Mouse (Mus musculus) CH12.LX (cell line): Measurements from ENCODE around the gene Rpl38. TPM values are rescaled to one million over a fixed set of nuclear protein-coding genes. Genes with fewer than 3 reads are reported as not detected.
"Not testable (repeated sequence)": the region's sequence is repeated elsewhere in the genome, so short reads cannot be mapped to it uniquely, and the experiment has no call there.

Experiments
- DNase-seq: peaks from one replicate; pipeline ENCODE4 v3.0.0-alpha.2; 2013; ENCODE audit errors: extremely low read depth
- H3K27ac ChIP-seq: 2 replicates; pipeline ENCODE4 v1.5.1; 2012; ENCODE audit warnings: low read depth, mild to moderate bottlenecking, control low read depth, moderate library complexity; ENCODE audit not compliant: insufficient read depth
- H3K27me3 ChIP-seq: replicated peaks from 2 replicates; pipeline ENCODE3; 2012; ENCODE audit warnings: inconsistent platforms
- H3K36me3 ChIP-seq, 2 experiments: replicated peaks in 1 of 2; 2 replicates each; pipeline versions ENCODE3 to v1.6.1; 2012; ENCODE audit warnings: inconsistent platforms in 1 of 2, low read length in 1 of 2, mild to moderate bottlenecking in 1 of 2, mixed read lengths in 1 of 2, moderate library complexity in 1 of 2; ENCODE audit not compliant: control insufficient read depth in 1 of 2, insufficient read depth in 1 of 2
- H3K4me1 ChIP-seq, 2 experiments: 2 replicates each; pipeline ENCODE4 v1.6.1; 2012; ENCODE audit warnings: inconsistent platforms in 1 of 2, moderate library complexity in 1 of 2; ENCODE audit not compliant: insufficient read depth in 2 of 2, control insufficient read depth in 1 of 2
- H3K4me2 ChIP-seq: 2 replicates; pipeline ENCODE4 v1.6.1; 2012; ENCODE audit warnings: low read depth, mild to moderate bottlenecking, control low read depth; ENCODE audit not compliant: poor library complexity, insufficient read depth, severe bottlenecking
- H3K4me3 ChIP-seq, 3 experiments: fragments of 150-350 bp in 1 of 3; sonication (generic) in 1 of 3; replicated peaks in 1 of 3; 2 replicates each; pipeline versions ENCODE3 to v1.5.1; 2011 to 2012; ENCODE audit warnings: low read depth in 2 of 3, low read length in 2 of 3, mild to moderate bottlenecking in 2 of 3, moderate library complexity in 2 of 3, control low read depth in 1 of 3, improper control_type of control experiment in 1 of 3, inconsistent platforms in 1 of 3, mixed read lengths in 1 of 3; ENCODE audit not compliant: poor library complexity in 1 of 3
- H3K79me2 ChIP-seq: replicated peaks from 2 replicates; pipeline ENCODE4 v1.6.1; 2012; ENCODE audit warnings: mild to moderate bottlenecking, moderate library complexity; ENCODE audit not compliant: control insufficient read depth, poor library complexity, insufficient read depth, severe bottlenecking; ENCODE audit errors: extremely low read depth
- H3K9ac ChIP-seq: 2 replicates; pipeline ENCODE4 v1.6.1; 2012; ENCODE audit warnings: low read depth, mild to moderate bottlenecking, control low read depth, moderate library complexity; ENCODE audit not compliant: insufficient read depth
- H3K9me3 ChIP-seq: replicated peaks from 2 replicates; pipeline ENCODE3; 2012; ENCODE audit warnings: low read length, inconsistent platforms, mixed read lengths
- BHLHE40 ChIP-seq: IDR thresholded peaks from 2 replicates; pipeline ENCODE4 v1.6.1; 2011; ENCODE audit warnings: mild to moderate bottlenecking, low read depth, low read length, improper control_type of control experiment
- CHD1 ChIP-seq: IDR thresholded peaks from 2 replicates; pipeline ENCODE4 v1.6.1; 2012; ENCODE audit warnings: low read depth, low read length, improper control_type of control experiment, inconsistent platforms
- CTCF ChIP-seq, 2 experiments: IDR thresholded peaks in 1 of 2; conservative IDR thresholded peaks in 1 of 2; 2 replicates each; pipeline ENCODE4 v1.5.1; 2011 to 2012; ENCODE audit warnings: low read depth in 2 of 2, low read length in 2 of 2, improper control_type of control experiment in 1 of 2, inconsistent platforms in 1 of 2, mild to moderate bottlenecking in 1 of 2, moderate library complexity in 1 of 2
- E2F4 ChIP-seq: IDR thresholded peaks from 2 replicates; pipeline ENCODE4 v1.6.1; 2011; ENCODE audit warnings: low read depth, low read length, improper control_type of control experiment; ENCODE audit not compliant: insufficient replicate concordance
- ETS1 ChIP-seq: conservative IDR thresholded peaks from 2 replicates; pipeline ENCODE4 v1.6.1; 2012; ENCODE audit warnings: low read depth, mild to moderate bottlenecking, inconsistent platforms, low read length, improper control_type of control experiment, moderate library complexity
- GABPA ChIP-seq: IDR thresholded peaks from 2 replicates; pipeline ENCODE4 v1.6.1; 2012; ENCODE audit warnings: low read depth, low read length, improper control_type of control experiment, inconsistent platforms; ENCODE audit not compliant: insufficient replicate concordance
- IRF4 ChIP-seq: IDR thresholded peaks from 2 replicates; pipeline ENCODE4 v1.6.1; 2014; ENCODE audit warnings: low read depth, mild to moderate bottlenecking, inconsistent platforms, low read length, improper control_type of control experiment
- MAFK ChIP-seq: IDR thresholded peaks from 2 replicates; pipeline ENCODE4 v1.6.1; 2011; ENCODE audit warnings: low read length, improper control_type of control experiment; ENCODE audit not compliant: insufficient replicate concordance
- MAX ChIP-seq: IDR thresholded peaks from 2 replicates; pipeline ENCODE4 v1.6.1; 2011; ENCODE audit warnings: low read length, improper control_type of control experiment
- MAZ ChIP-seq: IDR thresholded peaks from 2 replicates; pipeline ENCODE4 v1.6.1; 2012; ENCODE audit warnings: low read depth, mild to moderate bottlenecking, inconsistent platforms, low read length, improper control_type of control experiment, moderate library complexity
- MXI1 ChIP-seq: IDR thresholded peaks from 2 replicates; pipeline ENCODE4 v1.6.1; 2011; ENCODE audit warnings: mild to moderate bottlenecking, low read depth, low read length, improper control_type of control experiment
- MYC ChIP-seq: IDR thresholded peaks from 2 replicates; pipeline ENCODE4 v1.6.1; 2011; ENCODE audit warnings: low read depth, mild to moderate bottlenecking, improper control_type of control experiment, low read length
- NRF1 ChIP-seq: IDR thresholded peaks from 2 replicates; pipeline ENCODE4 v1.6.1; 2014; ENCODE audit warnings: low read depth, mild to moderate bottlenecking, inconsistent platforms, low read length, improper control_type of control experiment, moderate library complexity
- POLR2AphosphoS2 ChIP-seq: IDR thresholded peaks from 2 replicates; pipeline ENCODE4 v1.6.1; 2011; ENCODE audit warnings: low read depth, low read length, improper control_type of control experiment
- TBP ChIP-seq: conservative IDR thresholded peaks from 2 replicates; pipeline ENCODE4 v1.6.1; 2011; ENCODE audit warnings: low read depth, low read length, improper control_type of control experiment
- UBTF ChIP-seq: IDR thresholded peaks from 2 replicates; pipeline ENCODE4 v1.6.1; 2012; ENCODE audit warnings: low read depth, mild to moderate bottlenecking, inconsistent platforms, low read length, improper control_type of control experiment, moderate library complexity
- ZKSCAN1 ChIP-seq: IDR thresholded peaks from 2 replicates; pipeline ENCODE4 v1.6.1; 2012; ENCODE audit warnings: low read depth, inconsistent platforms, low read length, improper control_type of control experiment, borderline replicate concordance
- ZMIZ1 ChIP-seq: IDR thresholded peaks from 2 replicates; pipeline ENCODE4 v1.6.1; 2012; ENCODE audit warnings: low read depth, mild to moderate bottlenecking, inconsistent platforms, low read length, improper control_type of control experiment
- dilution Hi-C: fragments of 300-500 bp; cut with MboI; formaldehyde crosslinking; loops from 2 replicates; pipeline ENCODE4 v1.14.3; 2020; ENCODE audit warnings: low sequenced_read_pairs; ENCODE audit not compliant: extremely low pct_unique_long_range_greater_than_20kb, extremely low pct_ligation_motif_present
- in situ Hi-C: fragments of 300-500 bp; cut with MboI; formaldehyde crosslinking; loops from 3 replicates; pipeline ENCODE4 v1.14.3; 2019; ENCODE audit warnings: low sequenced_read_pairs, low pct_ligation_motif_present, low pct_unique_long_range_greater_than_20kb, mixed read lengths
- polyA plus RNA-seq: library from polyadenylated mRNA; unstranded; fragments of >175 nt; gene quantifications from 2 replicates; pipeline ENCODE4 v1.2.1, GENCODE M21; 2012; ENCODE audit warnings: low read depth; ENCODE audit not compliant: insufficient read length
- total RNA-seq, 2 experiments: library from RNA; depleted of rRNA; stranded (reverse); fragments of 300-350 nt in 1 of 2; fragments of >200 nt in 1 of 2; gene quantifications; 2 replicates each; pipeline ENCODE4 v1.2.3; 2012 to 2014

Gene Rpl38
- total and polyA plus RNA-seq, 3 experiments: 1,435 to 5,556 (median 4,204) TPM

- Histone ChIP-seq H3K4me1 (peaks cover 12 to 37% of the 10 kb centered on the region in 2 experiments), H3K79me2 (peaks cover 32% of the 10 kb centered on the region), H3K27me3 (peaks cover 34% of the 10 kb centered on the region), H3K36me3 (peaks cover 33 to 38% of the 10 kb centered on the region in 2 experiments)
- H3K9me3 ChIP-seq, H3K27ac ChIP-seq, dilution Hi-C loops, H3K4me3 ChIP-seq, H3K4me2 ChIP-seq, H3K9ac ChIP-seq: not testable (repeated sequence)
- peak in 1 of 2 experiments; percentile 56; a peak in 2 of 4 replicates for TF ChIP-seq CTCF (conservative IDR thresholded peaks at IDR 0.05 in 1 of 2, IDR thresholded peaks at IDR 0.05 in 1 of 2; ENCODE audit: low read depth in 2 of 2, low read length in 2 of 2)
- DNase-seq: peak; percentile 56
- in situ Hi-C loops: loop anchor here (25.0 kb wide), 1 partner anchor 956 kb away; the partner anchor contains the start of gene Cpsf4l
Measured at GRCm38 (mm10) chr11:114667932-114668285, 415 bp upstream of the Rpl38 start.

GRCm38 (mm10) chr11:114668741-114669623, 658 bp downstream of the Rpl38 start:
- H3K4me3 ChIP-seq: peak overlapping the region; percentile 76 to 97 (median 78)
- peaks cover 44 to 49% of the 10 kb centered on the region in 2 experiments for H3K36me3 ChIP-seq
- peaks cover 24% of the 10 kb centered on the region for H3K27me3 ChIP-seq
- H3K4me1 ChIP-seq: peaks cover 12 to 48% of the 10 kb centered on the region in 2 experiments
- H3K79me2 ChIP-seq: peaks cover 32% of the 10 kb centered on the region
- TF ChIP-seq UBTF (peak; percentile 32; the same call in 1 of the 2 replicates), MAX (peak; percentile 95), IRF4 (no peak), GABPA (no peak), MAZ (no peak; the same call in 1 of the 2 replicates), MYC (peak; percentile 94), BHLHE40 (no peak), MXI1 (peak; percentile 96), MAFK (no peak), CTCF (conservative IDR thresholded peaks at IDR 0.05 in 1 of 2, IDR thresholded peaks at IDR 0.05 in 1 of 2; ENCODE audit: low read depth in 2 of 2, low read length in 2 of 2) (peak; percentile 15 to 30; a peak in 1 of 4 replicates), ETS1 (no peak), ZMIZ1 (peak; percentile 13; the same call in 1 of the 2 replicates), NRF1 (no peak), E2F4 (no peak), POLR2AphosphoS2 (peak; percentile 10; the same call in 1 of the 2 replicates), CHD1 (no peak), TBP (no peak), ZKSCAN1 (no peak)
- TF ChIP-seq, all 38 proteins: peak for 7
- Histone ChIP-seq H3K27ac (peak overlapping the region; percentile 46), H3K9me3 (no peaks in the 10 kb centered on the region), H3K9ac (peak overlapping the region; percentile 91), H3K4me2 (peak overlapping the region; percentile 92)
- peak; percentile 86 for DNase-seq
- dilution Hi-C loops: no loop called here
- in situ Hi-C loops: loop anchor here (25.0 kb wide), 1 partner anchor 957 kb away; the partner anchor contains the start of gene Cpsf4l
